Mouse (Mus musculus) C2C12 (cell line): ENCODE data around the gene Galnt15. TPM values are rescaled to one million over a fixed set of nuclear protein-coding genes. Genes with fewer than 3 reads are reported as not detected.

Source experiments
- H3K27me3 ChIP-seq: one replicate; pipeline ENCODE4 v1.6.1; 2011; ENCODE audit not compliant: control insufficient read depth, insufficient read depth, insufficient read length
- H3K36me3 ChIP-seq: one replicate; pipeline ENCODE4 v1.6.1; 2011; ENCODE audit not compliant: control insufficient read depth, insufficient read depth
- H3K4me3 ChIP-seq: one replicate; pipeline ENCODE4 v1.5.1; 2011; ENCODE audit warnings: mild to moderate bottlenecking, control low read depth; ENCODE audit not compliant: poor library complexity, insufficient read depth, severe bottlenecking
- H3K79me2 ChIP-seq: one replicate; pipeline ENCODE4 v1.6.1; 2011; ENCODE audit not compliant: control insufficient read depth, insufficient read depth
- H3K79me3 ChIP-seq: one replicate; pipeline ENCODE4 v1.6.1; 2011; ENCODE audit warnings: low read depth, control low read depth
- H3ac ChIP-seq: one replicate; pipeline ENCODE3; 2011; ENCODE audit warnings: low read depth; ENCODE audit not compliant: control insufficient read depth, insufficient read length
- CEBPB ChIP-seq: IDR thresholded peaks from one replicate; pipeline ENCODE4 v1.6.1; 2011; ENCODE audit warnings: low read depth, mild to moderate bottlenecking, control low read depth, moderate library complexity
- CTCF ChIP-seq: IDR thresholded peaks from one replicate; pipeline ENCODE4 v1.5.1; 2011; ENCODE audit not compliant: control insufficient read depth, insufficient read depth, insufficient read length
- FOSL1 ChIP-seq: IDR thresholded peaks from one replicate; pipeline ENCODE4 v1.8.0; 2011; ENCODE audit warnings: mild to moderate bottlenecking, low read length; ENCODE audit not compliant: poor library complexity, insufficient read depth, severe bottlenecking
- MAX ChIP-seq: IDR thresholded peaks from one replicate; pipeline ENCODE4 v1.6.1; 2011; ENCODE audit warnings: mild to moderate bottlenecking, control low read depth
- MYOD1 ChIP-seq: IDR thresholded peaks from one replicate; pipeline ENCODE4 v1.6.1; 2011; ENCODE audit warnings: low read depth; ENCODE audit not compliant: control insufficient read depth, insufficient read length
- MYOG ChIP-seq: IDR thresholded peaks from one replicate; pipeline ENCODE4 v1.6.1; 2011; ENCODE audit not compliant: control insufficient read depth, insufficient read length; ENCODE audit errors: extremely low read depth
- USF1 ChIP-seq: IDR thresholded peaks from one replicate; pipeline ENCODE4 v1.6.1; 2011; ENCODE audit warnings: low read depth, mild to moderate bottlenecking, control low read depth, moderate library complexity
- polyA plus RNA-seq: library from polyadenylated mRNA; unstranded; fragments of >200 nt; fragmentation: generic; extraction: Trizol; gene quantifications from one replicate; pipeline ENCODE4 v1.2.1, GENCODE M21; 2012; ENCODE audit warnings: missing spikeins

The Galnt15 gene
- polyA plus RNA-seq, 1 experiment, result 0.23 TPM

DNA sequence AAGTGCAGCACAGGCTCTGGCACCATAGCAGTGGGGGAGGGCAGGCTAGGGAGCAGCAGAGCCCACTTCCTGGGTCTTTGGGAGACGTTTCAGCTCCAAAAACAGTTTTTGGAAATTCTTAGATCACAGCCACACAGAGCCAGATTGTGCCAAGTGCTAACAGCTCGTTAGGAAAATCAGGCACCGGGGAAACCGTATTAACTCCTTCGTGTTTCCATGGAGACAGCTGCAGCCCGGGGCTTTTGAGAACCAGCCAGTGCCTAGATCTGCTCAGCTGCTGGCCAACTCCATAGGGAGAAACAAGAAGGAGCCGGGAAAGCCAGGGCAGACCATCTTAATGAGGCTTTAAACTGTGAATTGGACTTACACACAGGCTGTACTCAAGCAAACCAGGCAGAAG, 11.9 kb upstream of the Galnt15 start:
- Histone ChIP-seq H3ac (no peak overlapping the region), H3K27me3 (no peaks in the 10 kb centered on the region), H3K4me3 (no peak overlapping the region), H3K79me3 (no peaks in the 10 kb centered on the region), H3K36me3 (no peaks in the 10 kb centered on the region), H3K79me2 (no peaks in the 10 kb centered on the region)
- TF ChIP-seq USF1 (no peak), CEBPB (no peak), CTCF (no peak), FOSL1 (no peak), MYOD1 (no peak), MAX (no peak), MYOG (no peak)

DNA sequence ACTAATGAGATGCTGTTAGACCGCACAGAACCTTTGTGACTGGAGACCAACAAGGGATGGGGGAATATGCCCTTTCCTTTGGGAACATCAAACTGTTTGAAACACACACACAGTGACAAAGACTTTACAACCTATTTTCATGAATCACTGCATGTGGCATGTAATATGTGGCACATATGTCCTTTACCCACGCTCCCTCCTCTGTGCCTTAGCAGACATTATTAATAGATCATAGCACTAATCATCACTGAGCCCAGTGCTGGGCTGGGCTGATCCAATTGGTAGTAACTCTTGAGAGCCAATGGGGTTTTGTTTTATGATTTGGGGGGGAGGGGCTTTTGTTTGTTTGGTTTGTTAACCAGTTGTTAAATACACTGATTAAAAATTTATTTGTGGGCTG, 11.3 kb upstream of the Galnt15 start:
- Histone ChIP-seq H3K4me3 (no peak overlapping the region), H3K27me3 (no peaks in the 10 kb centered on the region), H3K36me3 (no peaks in the 10 kb centered on the region), H3K79me2 (no peaks in the 10 kb centered on the region), H3K79me3 (no peaks in the 10 kb centered on the region), H3ac (no peak overlapping the region)
- TF ChIP-seq CTCF (no peak), USF1 (no peak), CEBPB (no peak), MAX (no peak), MYOG (no peak), MYOD1 (no peak), FOSL1 (no peak)

DNA sequence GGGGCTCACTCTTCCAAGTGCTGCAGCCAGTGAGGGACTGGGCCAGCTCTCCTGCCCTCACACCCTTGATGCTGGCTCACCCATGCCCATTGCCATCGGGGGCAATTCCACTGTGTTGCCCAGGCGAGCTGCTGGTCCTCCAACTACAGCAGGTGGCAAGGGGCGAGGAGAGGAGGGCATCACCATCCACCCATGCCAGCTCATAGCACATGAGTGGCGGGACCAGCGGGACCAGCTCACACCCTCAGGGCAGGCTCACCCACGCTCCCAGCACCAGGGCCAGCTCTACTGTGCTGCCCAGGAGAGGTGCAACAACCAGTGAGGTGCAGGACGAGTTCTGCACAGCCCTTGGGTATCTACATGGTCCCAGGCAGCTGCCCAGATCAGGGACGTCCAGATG, 9.7 kb upstream of the Galnt15 start:
- Histone ChIP-seq H3K36me3 (no peaks in the 10 kb centered on the region), H3K27me3 (no peaks in the 10 kb centered on the region), H3K4me3 (no peak overlapping the region), H3K79me2 (no peaks in the 10 kb centered on the region), H3K79me3 (no peaks in the 10 kb centered on the region), H3ac (no peak overlapping the region)
- TF ChIP-seq USF1 (no peak), MAX (no peak), FOSL1 (no peak), CTCF (no peak)

DNA sequence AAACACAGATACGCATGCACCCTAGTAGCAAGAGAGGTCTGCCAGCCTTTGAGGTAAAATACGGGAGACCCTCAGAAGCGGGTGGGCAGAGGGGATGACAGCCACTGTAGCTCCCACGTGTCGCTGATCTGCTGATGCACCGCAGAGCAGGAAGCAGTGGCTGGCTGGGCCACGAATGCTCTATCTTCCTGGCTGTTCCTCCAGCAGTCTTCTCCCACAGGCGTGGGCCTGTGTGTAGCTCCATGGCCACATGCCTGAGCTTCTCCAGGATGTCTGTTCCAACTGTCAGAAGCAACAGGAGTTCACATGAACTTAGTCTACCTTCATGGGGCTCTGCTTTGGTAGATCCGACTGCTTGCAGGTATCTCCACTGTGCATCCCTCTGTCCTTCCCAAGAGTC, 6.8 kb upstream of the Galnt15 start:
- Histone ChIP-seq H3K27me3 (no peaks in the 10 kb centered on the region), H3K79me2 (no peaks in the 10 kb centered on the region), H3K36me3 (no peaks in the 10 kb centered on the region), H3K79me3 (no peaks in the 10 kb centered on the region), H3ac (no peak overlapping the region), H3K4me3 (no peak overlapping the region)
- TF ChIP-seq MYOG (no peak), FOSL1 (no peak), CEBPB (no peak), MYOD1 (no peak), CTCF (no peak), USF1 (no peak), MAX (no peak)

DNA sequence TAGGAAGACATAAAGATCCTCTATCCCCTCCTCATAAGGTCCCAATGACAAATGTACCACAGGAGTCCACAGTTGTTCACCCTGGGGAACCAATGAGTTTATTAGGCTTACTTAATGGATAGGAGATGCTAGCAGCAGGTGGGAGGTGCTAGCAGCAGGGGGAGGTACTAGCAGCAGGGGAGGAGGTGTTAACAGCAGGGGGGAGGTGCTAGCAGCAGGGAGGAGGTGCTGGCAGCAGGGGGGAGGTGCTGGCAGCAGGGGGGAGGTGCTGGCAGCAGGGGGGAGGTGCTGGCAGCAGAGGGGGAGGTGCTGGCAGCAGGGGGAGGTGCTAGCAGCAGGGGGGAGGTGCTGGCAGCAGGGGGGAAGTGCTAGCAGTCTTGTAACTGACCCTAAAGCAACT, 6.3 kb upstream of the Galnt15 start:
- H3K4me3 ChIP-seq, result no peak overlapping the region
- no peaks in the 10 kb centered on the region for H3K79me3 ChIP-seq
- H3ac ChIP-seq, result no peak overlapping the region
- TF ChIP-seq MYOG, result no peak
- TF ChIP-seq USF1, result no peak
- TF ChIP-seq CTCF, result no peak
- TF ChIP-seq MAX, result no peak
- TF ChIP-seq CEBPB, result no peak
- TF ChIP-seq MYOD1, result no peak
- no peak for TF ChIP-seq FOSL1
- no peaks in the 10 kb centered on the region for H3K79me2 ChIP-seq
- no peaks in the 10 kb centered on the region for H3K27me3 ChIP-seq
- no peaks in the 10 kb centered on the region for H3K36me3 ChIP-seq

DNA sequence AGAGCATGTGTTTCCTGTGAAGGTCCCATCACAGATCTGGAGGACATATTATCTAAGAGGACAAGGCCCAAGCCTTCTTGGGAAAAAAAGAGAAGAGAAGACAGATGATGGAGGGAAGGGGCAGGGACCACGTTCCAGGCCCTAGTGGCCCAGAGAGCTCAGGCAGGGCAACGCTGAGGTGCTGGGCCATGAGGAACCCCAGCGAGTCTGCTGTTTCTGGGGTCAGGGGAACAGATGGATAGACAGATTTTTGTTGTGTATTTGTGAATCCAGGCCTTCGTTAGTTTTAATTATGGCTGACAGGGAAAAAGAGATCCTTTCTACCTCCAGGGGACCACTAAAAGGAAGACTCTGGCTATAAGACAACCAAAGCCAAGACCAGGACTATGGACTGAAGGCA, 4.9 kb upstream of the Galnt15 start:
- H3K36me3 ChIP-seq, result no peaks in the 10 kb centered on the region

More for the DNA sequence above, 4.9 kb upstream of the Galnt15 start:
- no peak overlapping the region for H3ac ChIP-seq
- no peaks in the 10 kb centered on the region for H3K79me3 ChIP-seq
- no peak overlapping the region for H3K4me3 ChIP-seq
- no peaks in the 10 kb centered on the region for H3K79me2 ChIP-seq
- TF ChIP-seq USF1 (no peak), MYOG (no peak), CTCF (no peak), MYOD1 (no peak), CEBPB (no peak), MAX (no peak), FOSL1 (no peak)
- no peaks in the 10 kb centered on the region for H3K27me3 ChIP-seq
